Mouse (Mus musculus) ES-Bruce4 (cell line): Measurements from ENCODE around the gene Macrod2.

Experiments used
- CTCF ChIP-seq: IDR thresholded peaks from one replicate; pipeline ENCODE4 v1.8.1; 2011; ENCODE audit warnings: low read depth, low read length
- POLR2A ChIP-seq: IDR thresholded peaks from one replicate; pipeline ENCODE4 v1.8.1; 2011; ENCODE audit warnings: low read length; ENCODE audit not compliant: insufficient read depth

DNA sequence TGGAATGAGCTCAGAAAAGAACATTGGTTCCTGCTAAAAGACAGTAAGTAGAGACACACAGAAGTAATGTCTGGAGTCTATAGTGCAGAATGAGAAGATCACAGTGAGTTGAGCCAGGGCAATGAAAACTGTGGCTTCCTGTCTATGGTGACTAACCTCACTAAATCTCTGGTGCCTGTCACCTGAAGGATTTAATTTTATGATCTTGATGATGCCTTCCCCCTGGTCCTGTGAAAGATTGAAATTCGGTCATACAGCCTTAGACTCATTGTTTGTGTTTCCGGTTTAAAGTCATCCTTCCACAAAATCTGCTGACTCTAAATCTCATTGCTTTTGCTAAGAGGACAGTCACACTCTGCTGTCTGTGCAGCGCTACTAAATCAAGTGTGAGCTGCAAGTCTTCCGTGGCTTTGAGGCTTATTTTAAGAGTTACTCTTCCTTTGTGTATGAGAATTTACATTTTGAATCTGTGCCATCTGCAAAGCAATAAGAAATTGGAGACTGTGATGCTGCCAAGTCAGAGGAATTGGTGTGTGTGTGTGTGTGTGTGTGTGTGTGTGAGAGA lies 1836.0 kb downstream of the Macrod2 start:
- TF ChIP-seq CTCF, result no peak
- no peak for TF ChIP-seq POLR2A
